Mouse (Mus musculus): Measurements from ENCODE around the gene Gm47996.
"Not testable (repeated sequence)": the region's sequence is repeated elsewhere in the genome, so short reads cannot be mapped to it uniquely, and the experiment has no call there.

Gene Gm47996

GRCm38 (mm10) chr1:151209824-151210355 lies at the start of gene Gm47996:
Gene Gm47996, plus strand, starts transcription at chr1:151210131.
- not testable (repeated sequence) for DNase-seq (ENCODE audit: low spot score)

GRCm38 (mm10) chr1:151166031-151166430 lies 43.9 kb upstream of the Gm47996 start:
- DNase-seq (ENCODE audit: low spot score), result no peak

GRCm38 (mm10) chr1:151167297-151168047 lies 42.5 kb upstream of the Gm47996 start:
- no peak for DNase-seq (ENCODE audit: low spot score)

- no peak for DNase-seq (ENCODE audit: low spot score)
Observed at GRCm38 (mm10) chr1:151168637-151169036, 41.3 kb upstream of the Gm47996 start.

GRCm38 (mm10) chr1:151171572-151172461 lies 38.1 kb upstream of the Gm47996 start:
- DNase-seq (ENCODE audit: low spot score), result no peak

GRCm38 (mm10) chr1:151177030-151177936 lies 32.6 kb upstream of the Gm47996 start:
- DNase-seq (ENCODE audit: low spot score), result no peak

GRCm38 (mm10) chr1:151177937-151178271 lies 32.0 kb upstream of the Gm47996 start:
- DNase-seq (ENCODE audit: low spot score), result no peak

GRCm38 (mm10) chr1:151178505-151179083 lies 31.3 kb upstream of the Gm47996 start:
- DNase-seq (ENCODE audit: low spot score), result no peak

- no peak for DNase-seq (ENCODE audit: low spot score)
Observed at GRCm38 (mm10) chr1:151180167-151180566, 29.8 kb upstream of the Gm47996 start.

GRCm38 (mm10) chr1:151182266-151182665 lies 27.7 kb upstream of the Gm47996 start, which contains the start of gene Gm47985:
Gene Gm47985, plus strand, starts transcription at chr1:151182537.
- not testable (repeated sequence) for DNase-seq (ENCODE audit: low spot score)

- not testable (repeated sequence) for DNase-seq (ENCODE audit: low spot score)
Observed at GRCm38 (mm10) chr1:151186186-151186585, 23.7 kb upstream of the Gm47996 start.

- DNase-seq (ENCODE audit: low spot score), result not testable (repeated sequence)
Observed at GRCm38 (mm10) chr1:151186879-151187424, 23.0 kb upstream of the Gm47996 start.

- no peak for DNase-seq (ENCODE audit: low spot score)
Observed at GRCm38 (mm10) chr1:151188469-151188868, 21.5 kb upstream of the Gm47996 start.

GRCm38 (mm10) chr1:151192075-151192474 lies 17.9 kb upstream of the Gm47996 start, which contains the start of gene Gm8947:
Gene Gm8947, plus strand, starts transcription at chr1:151192376.
- DNase-seq (ENCODE audit: low spot score), result not testable (repeated sequence)

- not testable (repeated sequence) for DNase-seq (ENCODE audit: low spot score)
Observed at GRCm38 (mm10) chr1:151192739-151193138, 17.2 kb upstream of the Gm47996 start.

- not testable (repeated sequence) for DNase-seq (ENCODE audit: low spot score)
Observed at GRCm38 (mm10) chr1:151195986-151196385, 13.9 kb upstream of the Gm47996 start.

GRCm38 (mm10) chr1:151196690-151197089 lies 13.2 kb upstream of the Gm47996 start:
- DNase-seq (ENCODE audit: low spot score), result not testable (repeated sequence)

GRCm38 (mm10) chr1:151198120-151198519 lies 11.8 kb upstream of the Gm47996 start, which contains the start of gene Gm47995:
Gene Gm47995, plus strand, starts transcription at chr1:151198448.
- not testable (repeated sequence) for DNase-seq (ENCODE audit: low spot score)

GRCm38 (mm10) chr1:151200620-151201019 lies 9.3 kb upstream of the Gm47996 start:
- not testable (repeated sequence) for DNase-seq (ENCODE audit: low spot score)

- not testable (repeated sequence) for DNase-seq (ENCODE audit: low spot score)
Observed at GRCm38 (mm10) chr1:151202771-151203170, 7.2 kb upstream of the Gm47996 start.

- not testable (repeated sequence) for DNase-seq (ENCODE audit: low spot score)
Observed at GRCm38 (mm10) chr1:151203818-151204217, 6.1 kb upstream of the Gm47996 start, which contains the start of gene 3110040M04Rik. Gene 3110040M04Rik, plus strand, starts transcription at chr1:151204121.
